Mouse (Mus musculus) ES-E14 (cell line): ENCODE data around the gene Lamb3.

Source experiments
- CHD2 ChIP-seq: IDR thresholded peaks from 2 replicates; pipeline ENCODE4 v1.6.1; 2014; ENCODE audit warnings: mild to moderate bottlenecking, low read depth, low read length, inconsistent platforms
- HCFC1 ChIP-seq: IDR thresholded peaks from 2 replicates; pipeline ENCODE4 v1.6.1; 2012; ENCODE audit warnings: low read length, inconsistent platforms, borderline replicate concordance; ENCODE audit not compliant: insufficient read depth
- ZC3H11A ChIP-seq: IDR thresholded peaks from 2 replicates; pipeline ENCODE4 v1.6.1; 2012; ENCODE audit warnings: low read depth, mild to moderate bottlenecking, inconsistent platforms, low read length, borderline replicate concordance

- TF ChIP-seq CHD2, result no peak
- TF ChIP-seq HCFC1, result no peak
- TF ChIP-seq ZC3H11A, result no peak
Observed at GRCm38 (mm10) chr1:193363801-193364231, 156.3 kb downstream of the Lamb3 start.
